ENCODE assay signal across 24 mouse cellular contexts in the genomic region with DNA sequence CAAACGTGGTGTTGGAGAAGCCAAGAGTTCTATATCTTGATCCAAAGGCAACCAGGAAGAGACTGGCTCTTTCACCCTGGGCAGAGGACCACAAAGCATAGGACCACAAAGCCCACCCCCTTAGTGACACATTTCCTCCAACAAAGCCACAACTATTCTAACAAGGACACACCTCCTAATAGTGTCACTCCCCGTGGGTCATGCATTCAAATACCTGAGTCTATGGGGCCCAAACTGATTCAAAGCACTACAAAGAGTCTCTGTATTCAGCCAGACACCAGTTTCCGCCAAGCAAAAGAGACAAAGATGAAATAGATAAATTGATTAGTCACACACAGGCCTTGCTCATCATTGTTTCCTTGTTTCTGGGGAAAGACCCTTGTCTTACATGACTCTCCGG.
DNase-seq lines count a peak whose midpoint lies in the region; ATAC-seq and TF ChIP-seq lines count a peak whose summit lies in the region.
"Had no signal": no experiment of that assay in that cellular context is flagged by ENCODE, and none has a peak within 500 bp of the region (broad histone marks: within the 10 kb centered on the region; RNA-seq: fewer than 3 reads in every experiment).

No protein-coding gene starts in this region.

- WGBS in hindbrain, embryonic 10.5 days: 28% methylated on average over 4 of the region's 4 CpGs
- 9% methylated on average over 4 of the region's 4 CpGs for WGBS in hindbrain, embryonic 13.5 days
- WGBS in small intestine, adult 2 months: 70% methylated on average over 4 of the region's 4 CpGs

- peak; percentile 43 for DNase-seq in hindbrain, embryonic 10.5 days (ENCODE audit: low spot score)
- no peak for DNase-seq in lung, postnatal 25 days (ENCODE audit: low spot score)
- DNase-seq in ovary, adult 18-20 months (ENCODE audit: low spot score): no peak
- DNase-seq: B cell, adult 2 months; cerebellum, adult 18-20 months; cerebellum, postnatal 36 days; gastrocnemius, postnatal 36 days; kidney, adult 8-10 months; kidney, postnatal 25 days; midbrain, embryonic 14.5 days; right cerebral cortex, adult 18-20 months; spleen, adult 18-20 months; thymus, postnatal 36 days had no signal

- H3K27me3 ChIP-seq in hindbrain, embryonic 10.5 days (ENCODE audit: insufficient read depth, poor library complexity, severe bottlenecking): peaks cover 75% of the 10 kb centered on the region
- peaks cover 21% of the 10 kb centered on the region; the same call in 1 of the 2 replicates for H3K27me3 ChIP-seq in hindbrain, embryonic 13.5 days
- H3K27me3 ChIP-seq in small intestine, adult 2 months (ENCODE audit: control insufficient read depth, insufficient read depth, low read length): no peaks in the 10 kb centered on the region
- H3K27me3 ChIP-seq: embryonic facial prominence, embryonic 13.5 days; limb, embryonic 15.5 days; liver, embryonic 15.5 days had no signal

- H3K36me3 ChIP-seq in hindbrain, embryonic 10.5 days: no peaks in the 10 kb centered on the region
- no peaks in the 10 kb centered on the region for H3K36me3 ChIP-seq in hindbrain, embryonic 13.5 days
- no peaks in the 10 kb centered on the region for H3K36me3 ChIP-seq in small intestine, adult 2 months (ENCODE audit: control insufficient read depth, insufficient read depth, low read length)
- H3K36me3 ChIP-seq: embryonic facial prominence, embryonic 13.5 days; heart, embryonic 10.5 days; limb, embryonic 15.5 days; liver, embryonic 15.5 days had no signal

- H3K27ac ChIP-seq in hindbrain, embryonic 10.5 days: peak overlapping the region; percentile 3; the same call in 1 of the 2 replicates
- H3K27ac ChIP-seq in hindbrain, embryonic 13.5 days: no peak overlapping the region
- peak overlapping the region; percentile 89 for H3K27ac ChIP-seq in small intestine, adult 2 months (ENCODE audit: insufficient read depth, low read depth, low read length)
- H3K27ac ChIP-seq: embryonic facial prominence, embryonic 13.5 days; heart, embryonic 10.5 days; limb, embryonic 15.5 days; liver, embryonic 15.5 days had no signal

- no peaks in the 10 kb centered on the region for H3K9me3 ChIP-seq in hindbrain, embryonic 10.5 days
- H3K9me3 ChIP-seq in hindbrain, embryonic 13.5 days: no peaks in the 10 kb centered on the region
- H3K9me3 ChIP-seq: embryonic facial prominence, embryonic 13.5 days; heart, embryonic 10.5 days; limb, embryonic 15.5 days; liver, embryonic 15.5 days had no signal

- ATAC-seq in hindbrain, embryonic 13.5 days (ENCODE audit: low FRiP score): no peak
- peak; percentile 88 for ATAC-seq in CD4-positive, CD25-positive, alpha-beta regulatory T cell, adult 4 months
- ATAC-seq in hematopoietic stem cell, adult 5-6 weeks (replicated peaks in 1 of 2; ENCODE audit: insufficient read depth in 1 of 2, low FRiP score in 2 of 2, low TSS enrichment in 1 of 2, low read depth in 1 of 2, poor library complexity in 2 of 2, severe bottlenecking in 2 of 2): peak; percentile 54 to 65
- ATAC-seq: forebrain, embryonic 14.5 days had no signal

- no peak for TF ChIP-seq CTCF in small intestine, adult 2 months (IDR thresholded peaks at IDR 0.05; ENCODE audit: extremely low read depth, insufficient read length, insufficient replicate concordance, low read depth, low read length)

- H3K4me3 ChIP-seq in hindbrain, embryonic 10.5 days: no peak overlapping the region
- H3K4me3 ChIP-seq in hindbrain, embryonic 13.5 days: no peak overlapping the region
- H3K4me3 ChIP-seq in small intestine, adult 2 months (ENCODE audit: low read depth, low read length): no peak overlapping the region
- H3K4me3 ChIP-seq: embryonic facial prominence, embryonic 13.5 days; heart, embryonic 10.5 days; limb, embryonic 15.5 days; liver, embryonic 15.5 days; megakaryocyte, embryonic 14.5 days; myocyte had no signal

- no peak for TF ChIP-seq POLR2A in small intestine, adult 2 months (IDR thresholded peaks at IDR 0.05; ENCODE audit: low read depth, low read length)

- no peak overlapping the region for H3K9ac ChIP-seq in hindbrain, embryonic 13.5 days
- H3K9ac ChIP-seq: embryonic facial prominence, embryonic 13.5 days; limb, embryonic 15.5 days; liver, embryonic 15.5 days had no signal

- H3K4me2 ChIP-seq in hindbrain, embryonic 13.5 days: no peak overlapping the region
- H3K4me2 ChIP-seq: embryonic facial prominence, embryonic 13.5 days; limb, embryonic 15.5 days; liver, embryonic 15.5 days had no signal

- H3K4me1 ChIP-seq in hindbrain, embryonic 10.5 days (replicated peaks): peaks cover 17% of the 10 kb centered on the region
- H3K4me1 ChIP-seq in hindbrain, embryonic 13.5 days (replicated peaks): no peaks in the 10 kb centered on the region
- peaks cover 36% of the 10 kb centered on the region; the same call in 1 of the 2 replicates for H3K4me1 ChIP-seq in small intestine, adult 2 months (ENCODE audit: control insufficient read depth, insufficient read depth, insufficient read length, low read length)
- H3K4me1 ChIP-seq: embryonic facial prominence, embryonic 13.5 days had no signal
